Mouse (Mus musculus) T-helper 17 cell (primary cell): ENCODE results near the gene Cd82.

Experiments used
- in situ Hi-C, 2 experiments: fragments of 300-600 bp; cut with MboI, MseI; formaldehyde crosslinking; loops; 1 replicate in 1 of 2; 2 replicates in 1 of 2; pipeline ENCODE4 v1.15.1; 2025; ENCODE audit warnings: high pct_unique_total_duplicates in 2 of 2

Cd82 gene

GRCm38 (mm10) chr2:93462760-93463159 is at the start of gene Cd82:
Gene Cd82 (minus strand): TSS chr2:93463140.
- in situ Hi-C loops, result no loop called here

GRCm38 (mm10) chr2:93512130-93512529 is 49.2 kb upstream of the Cd82 start:
- in situ Hi-C loops, result loop anchor here in 1 of 2 experiments (10.0 kb wide), 1 partner anchor 973 kb away; no protein-coding TSS in a partner anchor

DNA sequence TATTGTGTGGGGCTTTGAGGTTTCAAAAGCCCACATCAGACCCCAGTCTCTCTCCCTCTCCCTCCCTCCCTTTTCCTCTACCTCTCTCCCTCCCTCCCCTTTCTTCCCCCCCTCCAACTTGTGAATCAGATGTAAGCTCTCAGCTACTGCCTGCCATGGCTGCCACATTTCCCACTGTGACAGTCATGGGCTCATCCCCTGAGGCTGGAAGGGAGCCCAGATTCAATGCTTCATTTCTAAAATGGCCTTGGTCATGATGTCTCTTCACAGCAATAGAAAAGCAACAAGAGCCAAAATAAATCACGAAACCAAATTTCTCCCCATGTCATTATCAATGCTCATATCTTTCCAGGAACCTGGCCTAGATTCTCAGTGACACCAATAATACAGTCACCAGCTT is 47.9 kb upstream of the Cd82 start:
- in situ Hi-C loops, result loop anchor here in 1 of 2 experiments (10.0 kb wide), 1 partner anchor 974 kb away; no protein-coding TSS in a partner anchor

DNA sequence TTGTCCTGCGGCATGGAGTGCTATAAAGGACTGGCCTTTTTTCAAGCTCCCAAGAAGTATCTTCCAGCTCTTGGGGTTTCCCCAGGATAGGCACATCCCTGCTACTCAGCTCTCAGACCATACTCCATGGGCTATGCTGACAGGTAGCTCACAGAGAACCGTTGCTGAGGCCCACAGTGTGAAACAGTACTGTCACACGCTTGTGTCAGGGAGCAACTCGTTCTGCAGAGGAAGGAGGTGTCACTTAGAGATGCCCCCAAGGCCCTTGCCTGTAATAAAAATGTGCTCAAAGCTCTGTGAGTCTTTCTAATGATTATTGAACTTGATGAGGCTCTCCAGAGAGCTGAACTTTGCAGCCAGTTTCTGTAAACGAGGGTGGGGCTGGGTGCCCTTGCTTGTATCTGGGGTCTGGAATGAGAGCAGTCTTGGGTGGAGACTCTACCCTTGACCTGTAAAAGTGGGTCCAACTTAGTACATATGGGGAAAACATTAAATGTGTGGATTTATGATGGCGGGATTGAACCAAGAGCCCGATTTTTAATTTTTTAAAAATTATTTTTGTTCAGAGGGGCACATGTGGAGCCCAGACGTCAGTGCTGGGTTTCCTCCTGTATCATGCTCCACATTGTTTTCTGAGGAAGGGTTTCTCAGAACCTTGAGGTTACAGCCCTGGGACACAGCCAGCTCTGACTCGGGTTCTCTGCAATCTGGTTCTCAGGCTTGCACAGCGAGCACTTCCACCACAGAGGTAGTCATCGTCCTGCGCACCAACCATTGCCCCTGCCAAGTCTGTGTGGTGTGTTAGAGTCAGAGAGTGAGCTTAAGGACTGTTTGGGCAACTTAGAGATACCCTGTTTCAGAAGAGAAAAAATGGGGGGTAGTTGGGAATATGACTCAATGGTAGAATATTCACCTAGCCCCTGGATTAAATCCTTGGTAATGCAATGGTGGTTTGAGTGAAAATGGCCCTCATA is 47.1 kb upstream of the Cd82 start:
- in situ Hi-C loops, result loop anchor here in 1 of 2 experiments (10.0 kb wide), 1 partner anchor 975 kb away; no protein-coding TSS in a partner anchor

DNA sequence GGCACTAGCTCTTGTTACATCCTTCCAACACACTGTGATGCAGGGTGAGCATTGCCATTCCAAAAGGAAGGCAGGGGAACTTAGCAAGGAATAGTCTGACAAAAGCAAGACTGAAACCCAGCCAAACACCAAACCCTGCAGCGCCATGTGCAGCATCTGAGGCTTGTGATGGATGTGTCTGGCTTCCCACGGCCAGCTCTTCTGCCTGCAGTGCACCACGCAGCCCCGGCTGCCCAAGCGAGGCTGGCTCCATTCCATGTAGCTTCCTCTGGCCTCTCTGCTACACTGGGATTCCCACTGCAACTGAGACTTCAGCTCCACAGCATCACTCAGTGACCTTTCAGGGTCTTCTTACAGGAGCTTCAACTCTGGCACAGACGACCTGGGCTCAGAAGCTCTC is 42.2 kb upstream of the Cd82 start:
- in situ Hi-C loops, result no loop called here

- in situ Hi-C loops, result no loop called here
These were observed 40.4 kb upstream of the Cd82 start for GRCm38 (mm10) chr2:93503353-93503752.

- in situ Hi-C loops, result no loop called here
These were observed 38.4 kb upstream of the Cd82 start for GRCm38 (mm10) chr2:93501303-93501702.

DNA sequence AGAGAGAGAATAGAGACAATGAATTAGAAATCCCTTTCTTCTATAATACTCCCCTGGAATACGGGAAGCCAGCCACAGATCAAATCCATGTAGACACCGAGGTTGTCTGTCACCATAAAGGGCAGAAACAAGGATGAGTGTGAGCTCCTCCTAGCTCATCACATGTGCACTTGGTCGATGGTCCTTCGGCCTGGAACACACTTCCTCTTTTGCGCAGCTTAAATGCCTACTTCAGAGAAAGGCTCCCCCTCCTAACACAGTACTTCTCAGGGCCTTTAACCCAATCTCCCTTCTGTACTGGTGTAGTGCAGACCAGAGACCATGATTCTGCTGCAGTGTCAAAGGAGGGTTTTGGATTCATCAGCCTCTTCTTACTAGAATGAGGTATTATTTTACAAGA is 34.3 kb upstream of the Cd82 start:
- in situ Hi-C loops, result no loop called here

GRCm38 (mm10) chr2:93495170-93495569 is 32.2 kb upstream of the Cd82 start:
- in situ Hi-C loops, result no loop called here

DNA sequence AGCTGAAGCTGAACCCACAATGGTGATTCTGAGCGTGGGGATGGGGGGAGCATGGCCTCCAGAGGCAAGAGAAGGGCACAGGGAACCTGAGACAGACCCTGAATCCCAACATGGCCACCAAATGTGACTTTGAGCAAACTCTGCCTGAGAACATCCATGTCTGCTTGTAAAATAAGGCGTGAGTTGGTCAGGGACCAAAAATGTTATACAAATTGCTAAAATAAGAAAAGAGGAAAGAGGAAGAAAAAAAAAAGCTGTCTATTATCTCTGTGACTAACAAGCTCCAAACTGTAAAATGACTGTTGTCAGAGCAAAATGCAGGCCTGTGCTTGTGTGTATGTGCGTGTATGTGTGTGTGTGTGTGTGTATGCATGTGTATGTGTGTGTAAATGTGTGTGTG is 30.6 kb upstream of the Cd82 start:
- in situ Hi-C loops, result no loop called here

DNA sequence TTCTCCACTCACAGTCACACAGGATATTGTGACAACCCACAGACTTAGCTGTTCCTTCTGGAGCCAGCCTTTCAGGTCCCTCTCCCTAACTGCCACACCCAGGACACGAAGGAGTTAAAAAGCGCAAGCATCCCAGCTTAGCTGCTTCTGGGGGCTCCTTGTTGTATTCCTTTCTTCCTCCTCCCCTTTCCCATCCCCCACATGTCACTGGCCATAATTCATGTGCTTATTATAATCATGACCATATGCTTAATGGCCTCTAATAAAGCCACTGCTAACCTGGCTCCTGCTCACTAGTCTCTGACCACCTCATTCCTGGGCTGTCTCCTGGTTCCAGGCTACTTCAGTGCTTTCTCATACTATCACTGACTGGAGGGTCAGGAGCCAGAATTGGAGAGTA is 27.6 kb upstream of the Cd82 start:
- in situ Hi-C loops, result no loop called here

GRCm38 (mm10) chr2:93488911-93489587 is 26.1 kb upstream of the Cd82 start:
- in situ Hi-C loops, result no loop called here

DNA sequence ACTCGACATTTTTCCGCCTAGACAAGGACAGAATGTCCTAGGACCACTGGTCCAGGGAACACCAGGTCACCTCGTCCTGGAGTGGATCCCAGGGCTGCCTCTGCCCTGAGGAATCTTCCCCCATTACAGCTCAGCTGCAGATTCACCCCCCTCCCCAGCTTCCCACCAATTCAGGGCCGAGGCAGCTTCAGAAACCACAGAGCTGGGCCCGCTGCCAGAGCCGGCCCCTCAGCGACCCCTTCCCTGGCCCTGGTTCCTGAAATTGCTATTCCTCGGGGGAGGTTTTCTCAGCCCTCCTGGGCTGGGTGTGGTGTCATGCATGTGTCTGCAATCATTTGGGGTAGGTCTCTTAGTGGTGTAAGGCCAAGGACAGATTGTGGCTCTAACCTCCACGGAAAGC is 22.5 kb upstream of the Cd82 start:
- in situ Hi-C loops, result no loop called here

GRCm38 (mm10) chr2:93482036-93482644 is 19.2 kb upstream of the Cd82 start:
- in situ Hi-C loops, result loop anchor here in 1 of 2 experiments (5.0 kb wide), 3 partner anchors 65 to 315 kb away; no protein-coding TSS in a partner anchor

GRCm38 (mm10) chr2:93478744-93479143 is 15.8 kb upstream of the Cd82 start:
- in situ Hi-C loops, result loop anchor here (5.0 kb wide), 2 partner anchors 184 to 266 kb away; no protein-coding TSS in a partner anchor

DNA sequence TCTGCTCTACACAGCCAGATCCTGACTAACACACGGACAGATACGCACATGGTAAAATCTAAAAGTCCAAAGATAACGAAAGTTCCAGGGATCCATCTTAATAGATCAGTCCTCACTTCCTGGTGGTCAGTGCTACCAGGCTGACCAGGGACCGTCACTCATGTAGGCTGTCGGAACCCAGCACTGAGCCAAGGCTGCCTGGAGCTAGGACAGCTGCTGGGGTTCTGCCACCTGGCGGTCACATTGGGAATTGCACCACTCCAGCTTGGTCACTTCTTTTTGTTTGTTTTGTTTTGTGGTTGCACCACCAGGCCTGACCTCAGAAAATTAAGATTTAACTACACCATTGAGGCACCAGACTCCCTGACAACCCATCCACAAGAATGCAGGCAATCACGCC is 14.6 kb upstream of the Cd82 start:
- in situ Hi-C loops, result loop anchor here (5.0 kb wide), 2 partner anchors 185 to 265 kb away; no protein-coding TSS in a partner anchor

DNA sequence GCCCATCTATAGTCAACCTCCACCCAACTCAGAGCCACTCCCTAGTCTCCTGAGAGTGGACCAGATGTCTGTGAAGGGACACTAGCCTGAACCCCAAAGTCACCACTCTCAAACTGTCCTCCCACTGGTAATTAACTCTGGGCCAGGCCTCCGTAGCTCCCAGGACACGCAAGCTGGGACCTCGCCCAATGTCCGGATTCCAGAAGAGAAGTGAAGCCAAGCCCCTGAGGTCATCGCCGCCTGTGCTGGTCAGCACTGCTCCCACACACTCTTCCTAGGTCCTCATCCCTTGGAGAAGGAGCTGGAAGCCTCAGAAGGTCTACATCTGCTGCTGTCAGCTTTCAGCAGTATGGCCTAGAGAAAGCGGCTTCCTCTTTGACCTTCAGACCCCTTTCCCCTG is 13.5 kb upstream of the Cd82 start:
- in situ Hi-C loops, result loop anchor here (5.0 kb wide), 2 partner anchors 186 to 264 kb away; no protein-coding TSS in a partner anchor

- in situ Hi-C loops, result loop anchor here (5.0 kb wide), 2 partner anchors 187 to 263 kb away; no protein-coding TSS in a partner anchor
These were observed 12.1 kb upstream of the Cd82 start for GRCm38 (mm10) chr2:93475040-93475439.

DNA sequence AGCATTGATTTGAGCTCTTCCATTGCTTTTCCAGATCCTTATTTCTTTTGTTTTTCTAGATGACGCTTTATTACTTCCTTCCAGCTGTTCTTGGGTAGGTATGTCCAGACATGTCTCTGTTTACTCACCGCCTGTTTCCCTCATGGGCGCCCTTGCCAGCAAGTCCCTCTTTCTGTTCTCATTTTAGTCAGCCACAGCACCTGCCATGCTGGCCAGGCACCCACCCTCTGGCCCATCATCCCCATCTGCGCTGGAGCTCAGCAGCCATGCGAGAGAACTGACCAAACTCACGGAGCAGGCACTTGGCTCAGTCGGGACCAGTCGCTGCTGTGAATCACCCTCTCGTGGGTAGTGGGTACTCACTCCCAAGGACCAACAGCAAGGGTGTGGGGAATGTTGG is 11.0 kb upstream of the Cd82 start:
- in situ Hi-C loops, result no loop called here

DNA sequence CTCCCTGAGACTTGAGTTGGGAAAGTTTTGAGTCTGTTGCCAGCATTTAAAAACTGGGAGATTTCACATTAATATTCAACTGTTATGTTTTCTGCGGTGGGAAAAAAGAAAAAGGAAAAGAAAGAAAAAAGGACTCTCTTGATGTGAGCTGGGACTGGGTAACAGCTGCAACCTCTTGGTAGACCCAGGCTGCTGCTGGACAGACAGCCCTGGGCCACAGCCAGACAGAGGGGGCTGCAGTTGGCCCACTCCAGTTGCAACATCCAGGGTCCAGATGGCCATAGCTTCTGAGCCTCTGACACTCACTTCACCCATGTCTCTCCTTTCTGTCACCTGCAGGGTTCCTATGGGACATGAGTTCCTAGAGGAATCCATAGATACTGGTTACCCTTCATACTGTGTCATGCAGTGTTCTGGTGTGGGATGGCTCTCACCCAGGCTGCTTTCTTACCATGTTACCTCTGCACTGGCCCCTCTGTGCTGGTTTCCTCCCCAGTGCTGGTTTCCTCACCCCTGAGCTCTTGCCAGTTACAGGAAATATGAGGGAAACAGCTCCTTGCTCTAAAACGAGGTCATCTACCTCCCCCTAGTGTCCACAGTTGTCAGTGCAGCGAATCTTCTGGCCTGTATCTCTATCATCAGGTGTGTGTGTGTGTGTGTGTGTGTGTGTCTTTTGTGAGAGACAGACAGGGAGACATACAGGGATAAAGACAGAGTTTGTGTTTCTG is 8.1 kb upstream of the Cd82 start:
- in situ Hi-C loops, result no loop called here

DNA sequence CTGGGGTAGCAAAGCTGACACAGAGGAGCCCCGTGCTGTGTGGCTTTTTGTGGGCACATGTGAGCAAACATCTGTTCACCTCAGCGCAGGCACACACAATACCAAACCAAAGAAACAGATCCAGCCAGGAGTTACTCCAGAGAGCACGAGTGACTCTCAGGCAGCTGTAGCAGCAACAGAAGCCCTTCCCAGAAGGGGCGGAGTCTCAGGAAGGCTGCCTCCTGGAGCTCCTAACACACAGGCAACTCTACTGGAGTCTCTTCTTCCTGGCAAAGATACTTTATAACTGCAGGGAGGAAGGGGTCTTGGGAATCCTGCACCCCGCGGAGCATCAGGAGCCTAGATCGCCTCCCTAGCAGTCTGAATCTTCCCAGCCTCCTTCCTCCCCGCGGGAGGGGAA is 7.2 kb upstream of the Cd82 start:
- in situ Hi-C loops, result no loop called here
